Mouse (Mus musculus): ENCODE measurements around the gene Cpt1b. TPM values are rescaled to one million over a fixed set of nuclear protein-coding genes. Genes with fewer than 3 reads are reported as not detected.
"Not testable (repeated sequence)": the region's sequence is repeated elsewhere in the genome, so short reads cannot be mapped to it uniquely, and the experiment has no call there.

The Cpt1b gene
- total and polyA plus RNA-seq, 3 experiments: 0.88 to 7.7 (median 2.1) TPM

GRCm38 (mm10) chr15:89431271-89431670 is 5.6 kb upstream of the Cpt1b start:
- Histone ChIP-seq H3K4me1 (ENCODE audit: insufficient read depth, low read depth, low read length) (peaks cover 27% of the 10 kb centered on the region), H3K9me3 (replicated peaks) (no peaks in the 10 kb centered on the region), H3K4me3 (ENCODE audit: low read depth, low read length) (no peak overlapping the region), H3K36me3 (replicated peaks) (peaks cover 37% of the 10 kb centered on the region), H3K27me3 (ENCODE audit: insufficient read depth, low read length) (no peaks in the 10 kb centered on the region)
- no peak for TF ChIP-seq CTCF (IDR thresholded peaks at IDR 0.05; ENCODE audit: low read depth, low read length)
- TF ChIP-seq GATA2 (IDR thresholded peaks at IDR 0.05; ENCODE audit: borderline replicate concordance, low read depth, low read length): no peak
- no peak for TF ChIP-seq POLR2AphosphoS5 (IDR thresholded peaks at IDR 0.05; ENCODE audit: insufficient replicate concordance, low read depth, low read length)
- TF ChIP-seq GATA1 (IDR thresholded peaks at IDR 0.05; ENCODE audit: borderline replicate concordance, low read length): no peak
- no peak for TF ChIP-seq TAL1 (conservative IDR thresholded peaks at IDR 0.05; ENCODE audit: low read depth, low read length)
- DNase-seq (ENCODE audit: low spot score) (no peak), ATAC-seq (ENCODE audit: extremely low read depth, insufficient number of reproducible peaks, low FRiP score, poor library complexity, severe bottlenecking) (no peak)

- Histone ChIP-seq H3K4me3 (ENCODE audit: low read depth, low read length) (peak overlapping the region; percentile 85; the same call in 1 of the 2 replicates), H3K4me1 (ENCODE audit: insufficient read depth, low read depth, low read length) (peaks cover 27% of the 10 kb centered on the region), H3K36me3 (replicated peaks) (peaks cover 42% of the 10 kb centered on the region)
- H3K27me3 ChIP-seq (ENCODE audit: insufficient read depth, low read length); ATAC-seq (ENCODE audit: extremely low read depth, insufficient number of reproducible peaks, low FRiP score, poor library complexity, severe bottlenecking); DNase-seq (ENCODE audit: low spot score); H3K9me3 ChIP-seq (replicated peaks): not testable (repeated sequence)
Observed at GRCm38 (mm10) chr15:89430771-89431170, 5.1 kb upstream of the Cpt1b start.

GRCm38 (mm10) chr15:89430341-89430740 is 4.7 kb upstream of the Cpt1b start:
- Histone ChIP-seq H3K4me3 (ENCODE audit: low read depth, low read length) (peak overlapping the region; percentile 85), H3K9me3 (replicated peaks) (no peaks in the 10 kb centered on the region), H3K4me1 (ENCODE audit: insufficient read depth, low read depth, low read length) (peaks cover 27% of the 10 kb centered on the region), H3K36me3 (replicated peaks) (peaks cover 47% of the 10 kb centered on the region), H3K27me3 (ENCODE audit: insufficient read depth, low read length) (no peaks in the 10 kb centered on the region)
- ATAC-seq (ENCODE audit: extremely low read depth, insufficient number of reproducible peaks, low FRiP score, poor library complexity, severe bottlenecking) (no peak), DNase-seq (ENCODE audit: low spot score) (no peak)
- TF ChIP-seq GATA1 (IDR thresholded peaks at IDR 0.05; ENCODE audit: borderline replicate concordance, low read length) (no peak), TAL1 (conservative IDR thresholded peaks at IDR 0.05; ENCODE audit: low read depth, low read length) (no peak), CTCF (IDR thresholded peaks at IDR 0.05; ENCODE audit: low read depth, low read length) (no peak), POLR2AphosphoS5 (IDR thresholded peaks at IDR 0.05; ENCODE audit: insufficient replicate concordance, low read depth, low read length) (no peak), GATA2 (IDR thresholded peaks at IDR 0.05; ENCODE audit: borderline replicate concordance, low read depth, low read length) (no peak)

GRCm38 (mm10) chr15:89429352-89430221 is 3.9 kb upstream of the Cpt1b start, which contains the start of the genes C730034F03Rik, Gm44502 and Chkb:
Gene C730034F03Rik (plus strand): TSS chr15:89429589.
Gene Gm44502 (minus strand): TSS chr15:89429696.
Gene Chkb (minus strand): TSS chr15:89429908.
- peak; percentile 99 for DNase-seq (ENCODE audit: low spot score)
- Histone ChIP-seq H3K9me3 (replicated peaks) (no peaks in the 10 kb centered on the region), H3K27me3 (ENCODE audit: insufficient read depth, low read length) (no peaks in the 10 kb centered on the region), H3K36me3 (replicated peaks) (peaks cover 53% of the 10 kb centered on the region), H3K4me3 (ENCODE audit: low read depth, low read length) (peak within 1 kb of the TSS; percentile 85), H3K4me1 (ENCODE audit: insufficient read depth, low read depth, low read length) (peaks cover 27% of the 10 kb centered on the region)
- peak; percentile 86 for ATAC-seq (ENCODE audit: extremely low read depth, insufficient number of reproducible peaks, low FRiP score, poor library complexity, severe bottlenecking)
- TF ChIP-seq POLR2AphosphoS5 (IDR thresholded peaks at IDR 0.05; ENCODE audit: insufficient replicate concordance, low read depth, low read length) (peak; percentile 78; the same call in 1 of the 2 replicates), GATA1 (IDR thresholded peaks at IDR 0.05; ENCODE audit: borderline replicate concordance, low read length) (no peak)

- H3K4me1 ChIP-seq (ENCODE audit: insufficient read depth, low read depth, low read length): peaks cover 27% of the 10 kb centered on the region
- DNase-seq (ENCODE audit: low spot score) (no peak), ATAC-seq (ENCODE audit: extremely low read depth, insufficient number of reproducible peaks, low FRiP score, poor library complexity, severe bottlenecking) (no peak)
- no peaks in the 10 kb centered on the region for H3K9me3 ChIP-seq (replicated peaks)
- TF ChIP-seq CTCF (IDR thresholded peaks at IDR 0.05; ENCODE audit: low read depth, low read length) (no peak), GATA2 (IDR thresholded peaks at IDR 0.05; ENCODE audit: borderline replicate concordance, low read depth, low read length) (no peak), POLR2AphosphoS5 (IDR thresholded peaks at IDR 0.05; ENCODE audit: insufficient replicate concordance, low read depth, low read length) (no peak), TAL1 (conservative IDR thresholded peaks at IDR 0.05; ENCODE audit: low read depth, low read length) (no peak), GATA1 (IDR thresholded peaks at IDR 0.05; ENCODE audit: borderline replicate concordance, low read length) (no peak)
- no peaks in the 10 kb centered on the region for H3K27me3 ChIP-seq (ENCODE audit: insufficient read depth, low read length)
- H3K36me3 ChIP-seq (replicated peaks): peaks cover 56% of the 10 kb centered on the region
- peak overlapping the region; percentile 85 for H3K4me3 ChIP-seq (ENCODE audit: low read depth, low read length)
Observed at GRCm38 (mm10) chr15:89428821-89429351, 3.2 kb upstream of the Cpt1b start.

GRCm38 (mm10) chr15:89428136-89428790 is 2.6 kb upstream of the Cpt1b start:
- ATAC-seq (ENCODE audit: extremely low read depth, insufficient number of reproducible peaks, low FRiP score, poor library complexity, severe bottlenecking) (no peak), DNase-seq (ENCODE audit: low spot score) (no peak)
- Histone ChIP-seq H3K4me3 (ENCODE audit: low read depth, low read length) (peak overlapping the region; percentile 85), H3K9me3 (replicated peaks) (no peaks in the 10 kb centered on the region), H3K4me1 (ENCODE audit: insufficient read depth, low read depth, low read length) (peaks cover 27% of the 10 kb centered on the region), H3K36me3 (replicated peaks) (peaks cover 62% of the 10 kb centered on the region), H3K27me3 (ENCODE audit: insufficient read depth, low read length) (no peaks in the 10 kb centered on the region)
- no peak for TF ChIP-seq TAL1 (conservative IDR thresholded peaks at IDR 0.05; ENCODE audit: low read depth, low read length)
